ENCODE assay signal across 18 mouse cellular contexts in genomic region chr2:10050878-10051277, GRCm38 (mm10). TPM values are rescaled to one million over a fixed set of nuclear protein-coding genes. Genes with fewer than 3 reads are reported as not detected.
A peak's percentile ranks its signal among the peaks of the same experiment; 100 is the strongest.
DNase-seq lines count a peak whose midpoint lies in the region; ATAC-seq and TF ChIP-seq lines count a peak whose summit lies in the region.
"Had no signal": no experiment of that assay in that cellular context is flagged by ENCODE, and none has a peak within 500 bp of the region (broad histone marks: within the 10 kb centered on the region; RNA-seq: fewer than 3 reads in every experiment).

No protein-coding gene starts in this region.

- no peak for TF ChIP-seq CTCF in forebrain, postnatal 0 days (IDR thresholded peaks at IDR 0.05; ENCODE audit: low read depth)
- no peak for TF ChIP-seq CTCF in left cerebral cortex, adult 2 months (IDR thresholded peaks at IDR 0.05)

- no peaks in the 10 kb centered on the region for H3K27me3 ChIP-seq in forebrain, postnatal 0 days (ENCODE audit: insufficient read depth, low read length)
- H3K27me3 ChIP-seq in forebrain, embryonic 15.5 days = no peaks in the 10 kb centered on the region
- H3K27me3 ChIP-seq: CH12.LX; hindbrain, embryonic 13.5 days had no signal

- H3K9ac ChIP-seq in forebrain, postnatal 0 days = no peak overlapping the region
- no peak overlapping the region for H3K9ac ChIP-seq in forebrain, embryonic 15.5 days (replicated peaks)
- H3K9ac ChIP-seq: hindbrain, embryonic 13.5 days had no signal

- peaks cover 18% of the 10 kb centered on the region for H3K36me3 ChIP-seq in forebrain, postnatal 0 days (ENCODE audit: insufficient read depth)
- H3K36me3 ChIP-seq in forebrain, embryonic 15.5 days = peaks cover 15% of the 10 kb centered on the region

- H3K4me3 ChIP-seq in forebrain, postnatal 0 days (ENCODE audit: low read depth, low read length) = no peak overlapping the region
- H3K4me3 ChIP-seq in forebrain, embryonic 15.5 days = no peak overlapping the region
- no peak overlapping the region for H3K4me3 ChIP-seq in left cerebral cortex, adult 2 months
- H3K4me3 ChIP-seq: erythroblast, embryonic 14.5 days; hindbrain, embryonic 13.5 days had no signal

- peak; percentile 18 for DNase-seq in forebrain, postnatal 0 days
- DNase-seq in frontal cortex, postnatal 14 days (ENCODE audit: low spot score in 2 of 2) = peak; percentile 27 to 33
- DNase-seq in left cerebral cortex, adult 2 months (ENCODE audit: extremely low spot score in 1 of 2, low spot score in 2 of 2) = peak in 1 of 2 experiments; percentile 54
- DNase-seq in right cerebral cortex, postnatal 25 days = peak; percentile 63
- DNase-seq in kidney, postnatal 25 days = no peak
- no peak for DNase-seq in adrenal gland, postnatal 4 days (ENCODE audit: low spot score in 2 of 2)
- DNase-seq: adrenal gland, adult 2 months; cerebellum, adult 18-20 months; heart, postnatal 14 days; lung, adult 18-20 months; thymus, postnatal 36 days had no signal

- ATAC-seq in forebrain, postnatal 0 days = no peak
- ATAC-seq in forebrain, embryonic 15.5 days (replicated peaks) = no peak
- no peak for ATAC-seq in CD4-positive, CD25-positive, alpha-beta regulatory T cell, adult 4 months

- H3K4me1 ChIP-seq in forebrain, postnatal 0 days (ENCODE audit: insufficient read depth) = no peaks in the 10 kb centered on the region; the same call in none of the 2 replicates
- H3K4me1 ChIP-seq in forebrain, embryonic 15.5 days = peaks cover 25% of the 10 kb centered on the region

- intact Hi-C loops in left cerebral cortex, adult 2 months (cut with DNase I) = no loop called here

- WGBS in forebrain, postnatal 0 days = 76% methylated on average over 3 of the region's 3 CpGs
- WGBS in forebrain, embryonic 15.5 days = 67% methylated on average over 3 of the region's 3 CpGs

- no peaks in the 10 kb centered on the region for H3K9me3 ChIP-seq in forebrain, postnatal 0 days (ENCODE audit: low read length)
- H3K9me3 ChIP-seq in forebrain, embryonic 15.5 days = no peaks in the 10 kb centered on the region
- H3K9me3 ChIP-seq: hindbrain, embryonic 13.5 days had no signal

- no peak overlapping the region for H3K27ac ChIP-seq in forebrain, postnatal 0 days (ENCODE audit: low read depth, low read length)
- no peak overlapping the region for H3K27ac ChIP-seq in forebrain, embryonic 15.5 days (replicated peaks)
- peak overlapping the region; percentile 70 for H3K27ac ChIP-seq in left cerebral cortex, adult 2 months
- H3K27ac ChIP-seq: hindbrain, embryonic 13.5 days had no signal

- H3K4me2 ChIP-seq in forebrain, postnatal 0 days (ENCODE audit: low read depth) = no peak overlapping the region
- no peak overlapping the region for H3K4me2 ChIP-seq in forebrain, embryonic 15.5 days (replicated peaks)
- H3K4me2 ChIP-seq: heart, embryonic 11.5 days; hindbrain, embryonic 13.5 days; midbrain, embryonic 11.5 days had no signal

RNA-seq across cellular contexts. Expression of gene Taf3, which starts 2.5 kb away (rescaled TPM):
- 3.5 and 4.1 TPM in 2 replicates for total RNA-seq in forebrain, postnatal 0 days (2014; rRNA removed)
- polyA plus RNA-seq in forebrain, postnatal 0 days (2015; fragmentation: Nextera tagmentation; extraction: Ambion mirVana) = 6.2 and 9.6 TPM in 2 replicates
- polyA plus RNA-seq in forebrain, embryonic 15.5 days (2015; fragmentation: Nextera tagmentation; extraction: Ambion mirVana) = 14.9 and 15.8 TPM in 2 replicates
- total RNA-seq in left cerebral cortex, adult 2 months (2021) = 10 to 100 TPM; 14.8 to 15.7 TPM
- polyA plus RNA-seq in CD4-positive, CD25-positive, alpha-beta regulatory T cell, adult 4 months (2017; shearing (Covaris generic)) = 10 to 100 TPM; 16.5 to 17.0 TPM
- 10 to 100 TPM; 11.2 to 11.9 TPM for total RNA-seq in adrenal gland, postnatal 4 days (2021)

RNA-seq across cellular contexts. Expression of gene Atp5c1, which starts 29.4 kb away (rescaled TPM):
- 519 and 627 TPM in 2 replicates for total RNA-seq in forebrain, postnatal 0 days (2014; rRNA removed)
- 663 and 775 TPM in 2 replicates for polyA plus RNA-seq in forebrain, postnatal 0 days (2015; fragmentation: Nextera tagmentation; extraction: Ambion mirVana)
- 519 and 533 TPM in 2 replicates for polyA plus RNA-seq in forebrain, embryonic 15.5 days (2015; fragmentation: Nextera tagmentation; extraction: Ambion mirVana)
- total RNA-seq in left cerebral cortex, adult 2 months (2021) = 100 to 1,000 TPM; 229 to 242 TPM
- polyA plus RNA-seq in CD4-positive, CD25-positive, alpha-beta regulatory T cell, adult 4 months (2017; shearing (Covaris generic)) = 100 to 1,000 TPM; 553 to 566 TPM
- 100 to 1,000 TPM; 368 to 376 TPM for total RNA-seq in adrenal gland, postnatal 4 days (2021)

RNA-seq across cellular contexts. Expression of gene Kin, which starts 29.5 kb away (rescaled TPM):
- total RNA-seq in forebrain, postnatal 0 days (2014; rRNA removed) = 14.6 and 17.9 TPM in 2 replicates
- polyA plus RNA-seq in forebrain, postnatal 0 days (2015; fragmentation: Nextera tagmentation; extraction: Ambion mirVana) = 14.1 and 17.5 TPM in 2 replicates
- 39.3 and 40.7 TPM in 2 replicates for polyA plus RNA-seq in forebrain, embryonic 15.5 days (2015; fragmentation: Nextera tagmentation; extraction: Ambion mirVana)
- total RNA-seq in left cerebral cortex, adult 2 months (2021) = 10 to 100 TPM; 10.7 to 14.7 TPM
- polyA plus RNA-seq in CD4-positive, CD25-positive, alpha-beta regulatory T cell, adult 4 months (2017; shearing (Covaris generic)) = 10 to 100 TPM; 24.9 to 38.3 TPM
- 10 to 100 TPM; 21.2 to 25.5 TPM for total RNA-seq in adrenal gland, postnatal 4 days (2021)

Comparison
In these comparisons a context has a peak if more than half of its experiments do, and no peak if none do; other contexts are left out.
1. DNase-seq: peak in forebrain, postnatal 0 days (single experiment), frontal cortex, postnatal 14 days (2 of 2) and right cerebral cortex, postnatal 25 days (single experiment); none in kidney, postnatal 25 days (0 of 2) and adrenal gland, postnatal 4 days (0 of 2).